Mouse (Mus musculus): ENCODE data around the gene Ubash3a.

DNA sequence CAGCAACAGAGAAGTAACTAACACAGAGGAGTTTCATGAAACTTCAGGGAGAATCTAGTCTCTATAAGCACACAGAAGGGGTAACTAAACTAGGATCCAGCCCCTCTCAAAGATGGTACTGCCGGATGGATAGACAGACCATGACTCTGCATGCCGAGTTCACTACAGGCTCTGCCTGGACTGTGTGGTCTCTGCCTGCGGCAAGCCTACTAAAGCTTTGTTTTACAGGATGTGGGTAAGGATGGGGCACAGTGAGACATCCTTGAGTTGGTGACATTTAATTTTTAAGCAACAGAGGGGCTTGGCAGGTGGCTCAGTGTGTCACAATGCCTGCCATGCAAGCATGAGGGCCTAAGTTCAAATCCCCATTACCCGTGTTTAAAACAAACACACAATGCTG, 31.4 kb upstream of the Ubash3a start:
- TF ChIP-seq CTCF (IDR thresholded peaks at IDR 0.05) (no peak), POLR2A (IDR thresholded peaks at IDR 0.05; ENCODE audit: insufficient read depth, low read depth, low read length) (no peak)

Measured in heart, adult 2 months (tissue).